Comparison of ENCODE assay signal across 8 mouse cellular contexts in the genomic region with DNA sequence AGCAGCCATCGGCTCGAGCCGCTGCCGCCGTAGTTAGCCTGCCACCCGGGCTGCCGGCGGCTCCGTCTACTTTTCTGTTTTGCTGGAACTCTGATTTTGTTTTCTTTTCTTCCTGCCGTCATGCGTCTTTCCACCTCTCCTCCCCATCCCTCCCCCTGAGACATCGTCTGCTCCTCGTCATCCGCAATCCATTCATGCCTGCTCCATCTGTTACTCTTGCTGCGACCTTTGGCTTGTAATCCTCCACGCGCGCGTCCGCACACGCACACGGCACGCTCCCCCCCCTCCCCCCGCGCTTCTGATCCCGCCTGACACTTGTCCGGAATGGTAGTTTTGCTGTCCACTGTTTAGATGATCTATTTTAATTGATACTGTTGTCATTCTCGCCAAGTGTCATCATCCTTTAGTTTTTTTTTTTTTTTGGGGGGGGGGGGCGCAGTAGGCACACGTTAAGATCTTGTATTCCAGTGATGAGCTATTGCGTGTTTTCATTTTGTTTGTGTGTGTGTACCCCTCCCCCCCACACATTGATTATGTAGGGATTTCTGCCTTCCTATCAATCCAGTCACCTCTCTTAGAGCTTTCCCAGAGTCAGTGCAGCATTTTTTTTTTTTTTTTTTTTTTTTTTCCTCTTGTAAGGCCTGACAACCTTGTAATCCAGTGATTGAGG. TPM values are rescaled to one million over a fixed set of nuclear protein-coding genes. Genes with fewer than 3 reads are reported as not detected.
DNase-seq lines count a peak whose midpoint lies in the region; ATAC-seq and TF ChIP-seq lines count a peak whose summit lies in the region.

No protein-coding gene starts in this region.

- peak; percentile 63 for DNase-seq in adrenal gland, postnatal 14 days
- no peak for DNase-seq in adrenal gland, adult (ENCODE audit: inconsistent age in 2 of 2, low spot score in 1 of 2)
- DNase-seq in spleen, adult 2 months (ENCODE audit: low read depth in 1 of 2, low spot score in 2 of 2), result no peak
- no peak for DNase-seq in spleen, postnatal 14 days (ENCODE audit: low spot score in 2 of 2)
- no peak for DNase-seq in hindbrain, embryonic 11.5 days (ENCODE audit: low spot score)
- DNase-seq in lung, postnatal 36 days, result peak; percentile 21
- DNase-seq in stomach, postnatal 0 days (ENCODE audit: low spot score), result peak; percentile 56
- no peak for DNase-seq in adrenal gland, adult 8-10 months

- H3K9ac ChIP-seq in hindbrain, embryonic 11.5 days (ENCODE audit: low read depth, low read length), result peak overlapping the region; percentile 86
- peak overlapping the region; percentile 92 for H3K9ac ChIP-seq in stomach, postnatal 0 days (ENCODE audit: low read length)

- peak overlapping the region; percentile 46 for H3K4me2 ChIP-seq in hindbrain, embryonic 11.5 days (replicated peaks; ENCODE audit: low read depth, low read length)
- H3K4me2 ChIP-seq in stomach, postnatal 0 days (replicated peaks; ENCODE audit: low read depth), result peak overlapping the region; percentile 66

- peak; percentile 85 for ATAC-seq in hindbrain, embryonic 11.5 days (ENCODE audit: low FRiP score)
- peak; percentile 76 for ATAC-seq in stomach, postnatal 0 days (ENCODE audit: low FRiP score, low TSS enrichment)

- peak; percentile 5 for TF ChIP-seq EP300 in stomach, postnatal 0 days (optimal IDR thresholded peaks at IDR 0.05)

- H3K36me3 ChIP-seq in spleen, adult 2 months (ENCODE audit: control insufficient read depth, insufficient read depth, low read length), result peaks cover 5% of the 10 kb centered on the region; the same call in 1 of the 2 replicates
- no peaks in the 10 kb centered on the region for H3K36me3 ChIP-seq in hindbrain, embryonic 11.5 days (ENCODE audit: control insufficient read depth, insufficient read depth, low read length)
- H3K36me3 ChIP-seq in stomach, postnatal 0 days (ENCODE audit: control insufficient read depth, insufficient read depth, low read length), result 0 out of 2 replicates have a peak, but pooled peaks cover 2% of the 10 kb centered on the region

- peaks cover 11% of the 10 kb centered on the region for H3K4me1 ChIP-seq in spleen, adult 2 months (ENCODE audit: control insufficient read depth, insufficient read depth, insufficient read length)
- H3K4me1 ChIP-seq in hindbrain, embryonic 11.5 days (replicated peaks; ENCODE audit: control insufficient read depth, insufficient read depth, low read length), result no peaks in the 10 kb centered on the region
- H3K4me1 ChIP-seq in stomach, postnatal 0 days (replicated peaks; ENCODE audit: control insufficient read depth, insufficient read depth), result no peaks in the 10 kb centered on the region

- H3K27ac ChIP-seq in spleen, adult 2 months (ENCODE audit: insufficient read depth, low read length), result peak overlapping the region; percentile 80
- peak overlapping the region; percentile 74 for H3K27ac ChIP-seq in hindbrain, embryonic 11.5 days (ENCODE audit: low read depth, low read length)
- peak overlapping the region; percentile 92 for H3K27ac ChIP-seq in stomach, postnatal 0 days (replicated peaks)

- H3K4me3 ChIP-seq in spleen, adult 2 months (ENCODE audit: extremely low read depth, insufficient read depth, insufficient read length), result peak overlapping the region; percentile 90
- H3K4me3 ChIP-seq in hindbrain, embryonic 11.5 days (ENCODE audit: low read depth, low read length), result peak overlapping the region; percentile 89
- H3K4me3 ChIP-seq in stomach, postnatal 0 days (ENCODE audit: low read depth, low read length), result peak overlapping the region; percentile 96

- H3K27me3 ChIP-seq in spleen, adult 2 months (ENCODE audit: control insufficient read depth, insufficient read depth, low read length), result no peaks in the 10 kb centered on the region; the same call in 1 of the 2 replicates
- H3K27me3 ChIP-seq in hindbrain, embryonic 11.5 days (ENCODE audit: control insufficient read depth, insufficient read depth, low read length), result no peaks in the 10 kb centered on the region
- no peaks in the 10 kb centered on the region for H3K27me3 ChIP-seq in stomach, postnatal 0 days (ENCODE audit: control insufficient read depth, insufficient read depth, low read length)

- TF ChIP-seq POLR2A in spleen, adult 2 months (IDR thresholded peaks at IDR 0.05; ENCODE audit: low read depth, low read length), result no peak

- TF ChIP-seq CTCF in spleen, adult 2 months (IDR thresholded peaks at IDR 0.05; ENCODE audit: extremely low read depth, insufficient read depth, insufficient read length, insufficient replicate concordance), result no peak
- no peak for TF ChIP-seq CTCF in stomach, postnatal 0 days (IDR thresholded peaks at IDR 0.05; ENCODE audit: low read depth)

- no peaks in the 10 kb centered on the region for H3K9me3 ChIP-seq in hindbrain, embryonic 11.5 days (ENCODE audit: control insufficient read depth, low read length)
- H3K9me3 ChIP-seq in stomach, postnatal 0 days (ENCODE audit: control insufficient read depth, low read length), result no peaks in the 10 kb centered on the region

- under 1% methylated on average over 31 of the region's 31 CpGs for WGBS in spleen, adult 2 months
- WGBS in hindbrain, embryonic 11.5 days, result under 1% methylated on average over 30 of the region's 31 CpGs
- WGBS in stomach, postnatal 0 days, result 1% methylated on average over 31 of the region's 31 CpGs

RNA-seq across cellular contexts. Expression of gene Necap1, which starts 0.6 kb away (rescaled TPM):
- total RNA-seq in adrenal gland, postnatal 14 days (2021), result 47.1 and 47.2 TPM in 2 replicates
- polyA plus RNA-seq in spleen, adult 2 months (2012; rRNA removed), result 7.1 and 7.4 TPM in 2 replicates
- 78.4 and 82.3 TPM in 2 replicates for polyA plus RNA-seq in hindbrain, embryonic 11.5 days (2014; fragmentation: Nextera tagmentation; extraction: Ambion mirVana)
- 29.1 and 29.8 TPM in 2 replicates for polyA plus RNA-seq in stomach, postnatal 0 days (2015; fragmentation: Nextera tagmentation; extraction: Ambion mirVana)
- total RNA-seq in adrenal gland, adult 8-10 months (2022), result 10 to 100 TPM; 56.7 to 65.7 (median 58.1) TPM

RNA-seq across cellular contexts. Expression of gene C3ar1, which starts 18.9 kb away (rescaled TPM):
- 1.4 and 2.1 TPM in 2 replicates for total RNA-seq in adrenal gland, postnatal 14 days (2021)
- 0.33 and 0.45 TPM in 2 replicates for polyA plus RNA-seq in spleen, adult 2 months (2012; rRNA removed)
- polyA plus RNA-seq in hindbrain, embryonic 11.5 days (2014; fragmentation: Nextera tagmentation; extraction: Ambion mirVana), result 1.8 and 2.0 TPM in 2 replicates
- polyA plus RNA-seq in stomach, postnatal 0 days (2015; fragmentation: Nextera tagmentation; extraction: Ambion mirVana), result 2.4 and 2.5 TPM in 2 replicates
- 10 to 100 TPM in 2 of 4 experiments, 1 to 10 TPM in 2; 3.6 to 14.5 (median 8.7) TPM for total RNA-seq in adrenal gland, adult 8-10 months (2022)

RNA-seq across cellular contexts. Expression of gene Clec4a1, which starts 46.8 kb away (rescaled TPM):
- 3.7 and 4.5 TPM in 2 replicates for total RNA-seq in adrenal gland, postnatal 14 days (2021)
- polyA plus RNA-seq in spleen, adult 2 months (2012; rRNA removed), result 6.8 and 9.3 TPM in 2 replicates
- polyA plus RNA-seq in hindbrain, embryonic 11.5 days (2014; fragmentation: Nextera tagmentation; extraction: Ambion mirVana), result 1.7 and 2.0 TPM in 2 replicates
- polyA plus RNA-seq in stomach, postnatal 0 days (2015; fragmentation: Nextera tagmentation; extraction: Ambion mirVana), result 3.4 and 4.4 TPM in 2 replicates
- total RNA-seq in adrenal gland, adult 8-10 months (2022), result 1 to 10 TPM; 1.7 to 3.9 (median 3.3) TPM

RNA-seq across cellular contexts. Expression of gene Foxj2, which starts 55.1 kb away (rescaled TPM):
- total RNA-seq in adrenal gland, postnatal 14 days (2021), result 21.0 and 21.3 TPM in 2 replicates
- 14.8 and 16.7 TPM in 2 replicates for polyA plus RNA-seq in spleen, adult 2 months (2012; rRNA removed)
- polyA plus RNA-seq in hindbrain, embryonic 11.5 days (2014; fragmentation: Nextera tagmentation; extraction: Ambion mirVana), result 3.0 and 4.0 TPM in 2 replicates
- 3.0 and 3.5 TPM in 2 replicates for polyA plus RNA-seq in stomach, postnatal 0 days (2015; fragmentation: Nextera tagmentation; extraction: Ambion mirVana)
- 10 to 100 TPM; 18.6 to 24.8 (median 21.6) TPM for total RNA-seq in adrenal gland, adult 8-10 months (2022)

Comparison
In these comparisons a context has a peak if more than half of its experiments do, and no peak if none do; other contexts are left out.
1. DNase-seq: peak in adrenal gland, postnatal 14 days (single experiment), lung, postnatal 36 days (single experiment) and stomach, postnatal 0 days (single experiment); none in adrenal gland, adult (0 of 2), spleen, adult 2 months (0 of 2), spleen, postnatal 14 days (0 of 2), hindbrain, embryonic 11.5 days (single experiment) and adrenal gland, adult 8-10 months (single experiment).
2. Peak in every context shown above with its lines, with median percentiles within 50 percentile points of each other: H3K27ac ChIP-seq and H3K4me3 ChIP-seq.